Mouse (Mus musculus) kidney, embryonic 14.5 days (tissue): ENCODE data around the gene Lmln. TPM values are rescaled to one million over a fixed set of nuclear protein-coding genes. Genes with fewer than 3 reads are reported as not detected.
"Not testable (repeated sequence)": the region's sequence is repeated elsewhere in the genome, so short reads cannot be mapped to it uniquely, and the experiment has no call there.

Source experiments
- ATAC-seq: fragments of 200-750 bp; cut with Nextera tagmentation; 2 replicates; pipeline ENCODE4 v1.8.0; 2017; ENCODE audit warnings: moderate number of reproducible peaks, mild to moderate bottlenecking, moderate TSS enrichment, moderate library complexity; ENCODE audit not compliant: low FRiP score, low TSS enrichment
- H3K27ac ChIP-seq: fragments of 300-500 bp; sonication (generic); 2 replicates; pipeline ENCODE4 v1.5.1; 2014; ENCODE audit warnings: low read depth, mild to moderate bottlenecking, low read length, moderate library complexity, mixed read lengths
- H3K27me3 ChIP-seq: fragments of 300-500 bp; sonication (generic); 2 replicates; pipeline ENCODE4 v1.6.1; 2014; ENCODE audit warnings: mild to moderate bottlenecking, low read length; ENCODE audit not compliant: control insufficient read depth, insufficient read depth
- H3K36me3 ChIP-seq: fragments of 300-500 bp; sonication (generic); 2 replicates; pipeline ENCODE4 v1.6.1; 2014; ENCODE audit warnings: low read length, mixed read lengths; ENCODE audit not compliant: control insufficient read depth, insufficient read depth
- H3K4me1 ChIP-seq: fragments of 300-500 bp; sonication (generic); 2 replicates; pipeline ENCODE4 v1.6.1; 2014; ENCODE audit warnings: low read length, mixed read lengths; ENCODE audit not compliant: control insufficient read depth, insufficient read depth
- H3K4me2 ChIP-seq: fragments of 300-500 bp; sonication (generic); replicated peaks from 2 replicates; pipeline ENCODE4 v1.6.1; 2014; ENCODE audit warnings: low read depth, mild to moderate bottlenecking, low read length
- H3K4me3 ChIP-seq: fragments of 300-500 bp; sonication (generic); 2 replicates; pipeline ENCODE4 v1.5.1; 2014; ENCODE audit warnings: mild to moderate bottlenecking, low read length
- H3K9ac ChIP-seq: fragments of 300-500 bp; sonication (generic); 2 replicates; pipeline ENCODE4 v1.6.1; 2014; ENCODE audit warnings: low read depth, mild to moderate bottlenecking, low read length, moderate library complexity
- H3K9me3 ChIP-seq: fragments of 300-500 bp; sonication (generic); 2 replicates; pipeline ENCODE4 v1.6.1; 2016; ENCODE audit warnings: low read length; ENCODE audit not compliant: control insufficient read depth
- WGBS: fragments of 180-500 bp; shearing (Covaris S2); extraction: QIAGEN DNeasy Blood & Tissue Kit; methylation state at CpG from one replicate; pipeline ENCODE4 v1.1.7; 2014; 5-methylcytosine and 5-hydroxymethylcytosine counted together
- microRNA counts: library from miRNA; unstranded; fragments of <30 nt; microRNA quantifications from one replicate; lab custom pipeline; 2017
- microRNA-seq: library from miRNA; unstranded; fragments of <30 nt; microRNA quantifications from one replicate; pipeline ENCODE4, GENCODE M21; 2016
- polyA plus RNA-seq: library from polyadenylated mRNA; unstranded; fragments of >200 nt; fragmentation: Nextera tagmentation; extraction: Ambion mirVana; gene quantifications from 2 replicates; pipeline ENCODE4 v1.2.1, GENCODE M21; 2014

Gene Lmln
- polyA plus RNA-seq, 1 experiment from 2014 or later: 5.0 TPM

DNA sequence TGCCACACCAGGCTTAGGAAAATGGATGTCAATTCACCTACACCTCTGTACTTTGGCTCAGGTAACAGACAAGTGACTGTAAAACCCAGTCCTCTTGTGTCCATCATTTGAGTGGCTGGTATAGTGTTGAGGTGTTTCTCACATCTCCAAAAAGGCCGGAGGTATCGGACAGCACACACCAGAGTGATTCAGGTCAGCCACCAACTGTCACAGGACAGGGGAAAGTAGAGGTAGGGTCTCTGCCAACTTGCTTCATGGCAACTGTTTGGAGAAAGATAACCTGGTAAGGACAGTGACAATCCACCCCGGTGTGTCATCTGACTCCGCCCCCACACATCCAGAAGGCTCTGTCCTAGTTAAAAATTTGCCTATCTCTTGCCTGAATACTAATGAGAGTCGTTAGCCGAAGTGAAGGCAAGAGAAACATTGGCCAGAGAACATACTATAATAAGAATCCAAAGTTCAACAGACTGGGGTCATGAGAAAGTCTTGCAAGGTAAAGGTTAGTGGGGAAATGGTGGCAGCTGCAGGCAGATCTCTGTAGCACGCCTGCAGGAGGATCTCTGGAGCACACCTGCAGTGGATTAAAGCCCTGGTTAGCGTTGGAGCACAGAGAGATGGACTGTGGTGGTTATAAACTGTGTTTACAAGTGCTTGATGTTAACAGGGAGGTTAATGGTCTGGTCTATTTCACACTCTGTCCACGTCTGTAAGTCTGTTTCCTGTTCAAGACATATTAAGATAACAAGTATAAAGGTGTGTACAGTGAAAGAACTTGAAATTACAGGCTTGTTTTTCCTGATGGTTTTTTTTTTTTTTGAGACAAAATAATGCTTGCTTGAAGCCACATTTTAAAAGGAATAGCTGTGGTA lies 108.6 kb downstream of the Lmln start:
- WGBS: 66% methylated on average over 9 of the region's 9 CpGs
- Histone ChIP-seq H3K4me2 (no peak overlapping the region), H3K4me1 (no peaks in the 10 kb centered on the region), H3K27me3 (no peaks in the 10 kb centered on the region), H3K4me3 (no peak overlapping the region), H3K27ac (no peak overlapping the region), H3K36me3 (no peaks in the 10 kb centered on the region), H3K9me3 (no peaks in the 10 kb centered on the region), H3K9ac (no peak overlapping the region)
- ATAC-seq: no peak; the same call in 1 of the 2 replicates

DNA sequence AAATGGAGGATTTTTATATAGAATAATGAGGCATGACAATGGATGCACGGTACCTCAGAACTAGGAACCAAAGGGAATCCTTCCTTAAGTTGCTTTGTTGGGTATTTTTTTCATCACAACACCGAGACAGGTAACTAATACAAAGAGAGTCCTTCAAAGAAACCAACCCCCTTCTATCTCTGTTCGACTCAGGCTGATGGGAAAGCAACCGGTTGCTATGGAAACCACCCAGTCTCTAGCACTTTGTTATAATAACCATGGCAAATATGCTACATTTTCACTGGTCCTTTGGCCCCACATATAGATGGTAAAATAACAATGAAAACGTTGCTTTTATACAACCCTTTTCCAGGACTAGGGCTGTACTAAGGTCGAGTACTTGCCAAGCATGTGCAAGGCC lies 109.5 kb downstream of the Lmln start:
- H3K4me3 ChIP-seq: no peak overlapping the region
- 88% methylated on average over 6 of the region's 6 CpGs for WGBS
- ATAC-seq: no peak
- no peaks in the 10 kb centered on the region for H3K27me3 ChIP-seq
- no peaks in the 10 kb centered on the region for H3K4me1 ChIP-seq
- no peak overlapping the region for H3K9ac ChIP-seq
- H3K9me3 ChIP-seq: no peaks in the 10 kb centered on the region
- no peaks in the 10 kb centered on the region for H3K36me3 ChIP-seq
- no peak overlapping the region for H3K4me2 ChIP-seq
- H3K27ac ChIP-seq: no peak overlapping the region

- 81% methylated on average over 5 of the region's 5 CpGs for WGBS
- ATAC-seq: no peak
- H3K27ac ChIP-seq: no peak overlapping the region
- H3K9ac ChIP-seq: no peak overlapping the region
- no peaks in the 10 kb centered on the region for H3K36me3 ChIP-seq
- no peaks in the 10 kb centered on the region for H3K9me3 ChIP-seq
- H3K4me1 ChIP-seq: no peaks in the 10 kb centered on the region
- H3K27me3 ChIP-seq: no peaks in the 10 kb centered on the region
- no peak overlapping the region for H3K4me2 ChIP-seq
- H3K4me3 ChIP-seq: no peak overlapping the region
These were observed 110.8 kb downstream of the Lmln start for GRCm38 (mm10) chr16:33173151-33173550.

GRCm38 (mm10) chr16:33174695-33175094 lies 112.4 kb downstream of the Lmln start:
- Histone ChIP-seq H3K27ac (no peak overlapping the region), H3K4me2 (no peak overlapping the region), H3K4me3 (no peak overlapping the region), H3K9ac (no peak overlapping the region), H3K36me3 (no peaks in the 10 kb centered on the region), H3K9me3 (no peaks in the 10 kb centered on the region), H3K4me1 (no peaks in the 10 kb centered on the region), H3K27me3 (no peaks in the 10 kb centered on the region)
- no peak for ATAC-seq

- WGBS: 93% methylated on average over 5 of the region's 5 CpGs
- not testable (repeated sequence) for H3K4me1 ChIP-seq, H3K9ac ChIP-seq, H3K4me3 ChIP-seq, H3K27me3 ChIP-seq, H3K36me3 ChIP-seq, H3K4me2 ChIP-seq, ATAC-seq, H3K27ac ChIP-seq, H3K9me3 ChIP-seq
These were observed 114.5 kb downstream of the Lmln start for GRCm38 (mm10) chr16:33176831-33177230.

MicroRNAs encoded within 50 kb of the gene (microRNA counts, 519-probe panel; counts per million panel counts)
- microRNA mmu-miR-1947 (lab: Ali Mortazavi, UCI): not detected

Small RNAs within 50 kb of the gene (microRNA-seq; reads per million reads assigned to microRNA genes)
- gene Gm22231: not detected
- gene Mir1947: 7.6 reads per million, percentile 25 among the genes with 10 or more reads in this experiment

Other genes starting within 250 kb of the Lmln start
- 119 and 155 TPM in 2 replicates for gene Fyttd1, start 185.0 kb upstream of the Lmln start, polyA plus RNA-seq
- 12.1 and 15.2 TPM in 2 replicates for gene Rubcn, start 184.8 kb upstream of the Lmln start, polyA plus RNA-seq
- 19.7 and 32.7 TPM in 2 replicates for gene Lrch3, start 148.4 kb upstream of the Lmln start, polyA plus RNA-seq
- 5.1 and 5.6 TPM in 2 replicates for gene Iqcg, start 6.3 kb upstream of the Lmln start, polyA plus RNA-seq
- 1,051 and 1,546 TPM in 2 replicates for gene Rpl35a, start 6.1 kb upstream of the Lmln start, polyA plus RNA-seq
- gene Osbpl11, start 122.5 kb downstream of the Lmln start, polyA plus RNA-seq: 12.0 and 18.9 TPM in 2 replicates
- 68.5 and 79.7 TPM in 2 replicates for gene Snx4, start 188.9 kb downstream of the Lmln start, polyA plus RNA-seq